Mouse (Mus musculus) ES-E14 (cell line): ENCODE results near the gene Apol6.

Source experiments
- CHD2 ChIP-seq: IDR thresholded peaks from 2 replicates; pipeline ENCODE4 v1.6.1; 2014; ENCODE audit warnings: mild to moderate bottlenecking, low read depth, low read length, inconsistent platforms
- ZC3H11A ChIP-seq: IDR thresholded peaks from 2 replicates; pipeline ENCODE4 v1.6.1; 2012; ENCODE audit warnings: low read depth, mild to moderate bottlenecking, inconsistent platforms, low read length, borderline replicate concordance

DNA sequence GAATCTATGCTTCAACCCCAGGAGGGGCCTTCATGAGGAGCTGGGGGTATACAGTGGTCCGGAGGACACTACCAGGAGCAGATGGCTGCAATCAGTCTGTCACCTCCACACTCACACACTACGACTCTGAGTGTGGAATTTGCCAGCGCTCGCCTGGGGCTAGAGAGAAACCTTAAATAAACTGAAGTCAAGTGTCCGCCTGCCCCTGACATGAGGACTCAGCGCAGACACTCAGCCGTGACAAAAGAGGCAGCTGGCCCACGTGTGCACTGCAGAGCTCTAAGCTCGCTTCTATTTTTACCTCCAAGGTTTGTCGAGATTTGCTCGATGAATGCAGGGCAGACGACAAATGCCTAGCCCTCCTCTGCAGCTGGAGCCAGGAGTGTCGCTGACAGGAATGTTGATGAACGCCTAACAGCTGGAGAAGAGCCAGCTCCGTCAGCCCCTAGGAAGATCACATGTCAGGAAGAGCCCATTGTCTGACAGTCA lies 30.7 kb upstream of the Apol6 start:
- TF ChIP-seq ZC3H11A (no peak), CHD2 (no peak)
